Mouse (Mus musculus) CH12.LX (cell line): ENCODE measurements around the gene Mgat2. TPM values are rescaled to one million over a fixed set of nuclear protein-coding genes. Genes with fewer than 3 reads are reported as not detected.

ENCODE experiments used
- DNase-seq: peaks from one replicate; pipeline ENCODE4 v3.0.0-alpha.2; 2013; ENCODE audit errors: extremely low read depth
- H3K27ac ChIP-seq: 2 replicates; pipeline ENCODE4 v1.5.1; 2012; ENCODE audit warnings: low read depth, mild to moderate bottlenecking, control low read depth, moderate library complexity; ENCODE audit not compliant: insufficient read depth
- H3K27me3 ChIP-seq: replicated peaks from 2 replicates; pipeline ENCODE3; 2012; ENCODE audit warnings: inconsistent platforms
- H3K36me3 ChIP-seq, 2 experiments: replicated peaks in 1 of 2; 2 replicates each; pipeline versions ENCODE3 to v1.6.1; 2012; ENCODE audit warnings: inconsistent platforms in 1 of 2, low read length in 1 of 2, mild to moderate bottlenecking in 1 of 2, mixed read lengths in 1 of 2, moderate library complexity in 1 of 2; ENCODE audit not compliant: control insufficient read depth in 1 of 2, insufficient read depth in 1 of 2
- H3K4me1 ChIP-seq, 2 experiments: 2 replicates each; pipeline ENCODE4 v1.6.1; 2012; ENCODE audit warnings: inconsistent platforms in 1 of 2, moderate library complexity in 1 of 2; ENCODE audit not compliant: insufficient read depth in 2 of 2, control insufficient read depth in 1 of 2
- H3K4me2 ChIP-seq: 2 replicates; pipeline ENCODE4 v1.6.1; 2012; ENCODE audit warnings: low read depth, mild to moderate bottlenecking, control low read depth; ENCODE audit not compliant: poor library complexity, insufficient read depth, severe bottlenecking
- H3K4me3 ChIP-seq, 3 experiments: fragments of 150-350 bp in 1 of 3; sonication (generic) in 1 of 3; replicated peaks in 1 of 3; 2 replicates each; pipeline versions ENCODE3 to v1.5.1; 2011 to 2012; ENCODE audit warnings: low read depth in 2 of 3, low read length in 2 of 3, mild to moderate bottlenecking in 2 of 3, moderate library complexity in 2 of 3, control low read depth in 1 of 3, improper control_type of control experiment in 1 of 3, inconsistent platforms in 1 of 3, mixed read lengths in 1 of 3; ENCODE audit not compliant: poor library complexity in 1 of 3
- H3K79me2 ChIP-seq: replicated peaks from 2 replicates; pipeline ENCODE4 v1.6.1; 2012; ENCODE audit warnings: mild to moderate bottlenecking, moderate library complexity; ENCODE audit not compliant: control insufficient read depth, poor library complexity, insufficient read depth, severe bottlenecking; ENCODE audit errors: extremely low read depth
- H3K9ac ChIP-seq: 2 replicates; pipeline ENCODE4 v1.6.1; 2012; ENCODE audit warnings: low read depth, mild to moderate bottlenecking, control low read depth, moderate library complexity; ENCODE audit not compliant: insufficient read depth
- H3K9me3 ChIP-seq: replicated peaks from 2 replicates; pipeline ENCODE3; 2012; ENCODE audit warnings: low read length, inconsistent platforms, mixed read lengths
- BHLHE40 ChIP-seq: IDR thresholded peaks from 2 replicates; pipeline ENCODE4 v1.6.1; 2011; ENCODE audit warnings: mild to moderate bottlenecking, low read depth, low read length, improper control_type of control experiment
- CHD1 ChIP-seq: IDR thresholded peaks from 2 replicates; pipeline ENCODE4 v1.6.1; 2012; ENCODE audit warnings: low read depth, low read length, improper control_type of control experiment, inconsistent platforms
- CTCF ChIP-seq, 2 experiments: IDR thresholded peaks in 1 of 2; conservative IDR thresholded peaks in 1 of 2; 2 replicates each; pipeline ENCODE4 v1.5.1; 2011 to 2012; ENCODE audit warnings: low read depth in 2 of 2, low read length in 2 of 2, improper control_type of control experiment in 1 of 2, inconsistent platforms in 1 of 2, mild to moderate bottlenecking in 1 of 2, moderate library complexity in 1 of 2
- E2F4 ChIP-seq: IDR thresholded peaks from 2 replicates; pipeline ENCODE4 v1.6.1; 2011; ENCODE audit warnings: low read depth, low read length, improper control_type of control experiment; ENCODE audit not compliant: insufficient replicate concordance
- ELF1 ChIP-seq: IDR thresholded peaks from 2 replicates; pipeline ENCODE4 v1.6.1; 2014; ENCODE audit warnings: low read depth, mild to moderate bottlenecking, inconsistent platforms, low read length, improper control_type of control experiment
- EP300 ChIP-seq: IDR thresholded peaks from 2 replicates; pipeline ENCODE4 v1.6.1; 2011; ENCODE audit warnings: low read length, improper control_type of control experiment
- GABPA ChIP-seq: IDR thresholded peaks from 2 replicates; pipeline ENCODE4 v1.6.1; 2012; ENCODE audit warnings: low read depth, low read length, improper control_type of control experiment, inconsistent platforms; ENCODE audit not compliant: insufficient replicate concordance
- HCFC1 ChIP-seq: IDR thresholded peaks from 2 replicates; pipeline ENCODE4 v1.6.1; 2012; ENCODE audit warnings: low read depth, mild to moderate bottlenecking, inconsistent platforms, low read length, improper control_type of control experiment
- IRF4 ChIP-seq: IDR thresholded peaks from 2 replicates; pipeline ENCODE4 v1.6.1; 2014; ENCODE audit warnings: low read depth, mild to moderate bottlenecking, inconsistent platforms, low read length, improper control_type of control experiment
- JUN ChIP-seq: IDR thresholded peaks from 2 replicates; pipeline ENCODE4 v1.6.1; 2011; ENCODE audit warnings: low read depth, mild to moderate bottlenecking, low read length, improper control_type of control experiment, moderate library complexity; ENCODE audit not compliant: insufficient read depth
- MAFK ChIP-seq: IDR thresholded peaks from 2 replicates; pipeline ENCODE4 v1.6.1; 2011; ENCODE audit warnings: low read length, improper control_type of control experiment; ENCODE audit not compliant: insufficient replicate concordance
- MAZ ChIP-seq: IDR thresholded peaks from 2 replicates; pipeline ENCODE4 v1.6.1; 2012; ENCODE audit warnings: low read depth, mild to moderate bottlenecking, inconsistent platforms, low read length, improper control_type of control experiment, moderate library complexity
- MEF2A ChIP-seq: IDR thresholded peaks from 2 replicates; pipeline ENCODE4 v1.6.1; 2014; ENCODE audit warnings: low read depth, mild to moderate bottlenecking, inconsistent platforms, low read length, improper control_type of control experiment, borderline replicate concordance
- MXI1 ChIP-seq: IDR thresholded peaks from 2 replicates; pipeline ENCODE4 v1.6.1; 2011; ENCODE audit warnings: mild to moderate bottlenecking, low read depth, low read length, improper control_type of control experiment
- MYC ChIP-seq: IDR thresholded peaks from 2 replicates; pipeline ENCODE4 v1.6.1; 2011; ENCODE audit warnings: low read depth, mild to moderate bottlenecking, improper control_type of control experiment, low read length
- NELFE ChIP-seq: IDR thresholded peaks from 2 replicates; pipeline ENCODE4 v1.6.1; 2011; ENCODE audit warnings: low read depth, low read length, improper control_type of control experiment
- PAX5 ChIP-seq: IDR thresholded peaks from 2 replicates; pipeline ENCODE4 v1.6.1; 2012; ENCODE audit warnings: low read length, inconsistent platforms, mixed read lengths
- POLR2A ChIP-seq: IDR thresholded peaks from 2 replicates; pipeline ENCODE4 v1.6.1; 2011; ENCODE audit warnings: low read depth, mild to moderate bottlenecking, improper control_type of control experiment, low read length
- POLR2AphosphoS2 ChIP-seq: IDR thresholded peaks from 2 replicates; pipeline ENCODE4 v1.6.1; 2011; ENCODE audit warnings: low read depth, low read length, improper control_type of control experiment
- RAD21 ChIP-seq: IDR thresholded peaks from 2 replicates; pipeline ENCODE4 v1.6.1; 2011; ENCODE audit warnings: low read depth, mild to moderate bottlenecking, low read length, improper control_type of control experiment, moderate library complexity
- RCOR1 ChIP-seq: conservative IDR thresholded peaks from 2 replicates; pipeline ENCODE4 v1.6.1; 2012; ENCODE audit warnings: low read depth, mild to moderate bottlenecking, inconsistent platforms, low read length, improper control_type of control experiment
- SMC3 ChIP-seq: IDR thresholded peaks from 2 replicates; pipeline ENCODE4 v1.6.1; 2011; ENCODE audit warnings: low read depth, low read length, improper control_type of control experiment
- TBP ChIP-seq: conservative IDR thresholded peaks from 2 replicates; pipeline ENCODE4 v1.6.1; 2011; ENCODE audit warnings: low read depth, low read length, improper control_type of control experiment
- TCF12 ChIP-seq: IDR thresholded peaks from 2 replicates; pipeline ENCODE4 v1.6.1; 2014; ENCODE audit warnings: low read depth, mild to moderate bottlenecking, inconsistent platforms, low read length, improper control_type of control experiment
- UBTF ChIP-seq: IDR thresholded peaks from 2 replicates; pipeline ENCODE4 v1.6.1; 2012; ENCODE audit warnings: low read depth, mild to moderate bottlenecking, inconsistent platforms, low read length, improper control_type of control experiment, moderate library complexity
- USF1 ChIP-seq: IDR thresholded peaks from 2 replicates; pipeline ENCODE4 v1.6.1; 2014; ENCODE audit warnings: low read depth, mild to moderate bottlenecking, inconsistent platforms, low read length, improper control_type of control experiment
- USF2 ChIP-seq: conservative IDR thresholded peaks from 2 replicates; pipeline ENCODE4 v1.6.1; 2011; ENCODE audit warnings: low read depth, low read length, improper control_type of control experiment
- ZKSCAN1 ChIP-seq: IDR thresholded peaks from 2 replicates; pipeline ENCODE4 v1.6.1; 2012; ENCODE audit warnings: low read depth, inconsistent platforms, low read length, improper control_type of control experiment, borderline replicate concordance
- ZMIZ1 ChIP-seq: IDR thresholded peaks from 2 replicates; pipeline ENCODE4 v1.6.1; 2012; ENCODE audit warnings: low read depth, mild to moderate bottlenecking, inconsistent platforms, low read length, improper control_type of control experiment
- ZNF384 ChIP-seq: IDR thresholded peaks from 2 replicates; pipeline ENCODE4 v1.6.1; 2012; ENCODE audit warnings: low read depth, low read length, improper control_type of control experiment, inconsistent platforms
- dilution Hi-C: fragments of 300-500 bp; cut with MboI; formaldehyde crosslinking; loops from 2 replicates; pipeline ENCODE4 v1.14.3; 2020; ENCODE audit warnings: low sequenced_read_pairs; ENCODE audit not compliant: extremely low pct_unique_long_range_greater_than_20kb, extremely low pct_ligation_motif_present
- in situ Hi-C: fragments of 300-500 bp; cut with MboI; formaldehyde crosslinking; loops from 3 replicates; pipeline ENCODE4 v1.14.3; 2019; ENCODE audit warnings: low sequenced_read_pairs, low pct_ligation_motif_present, low pct_unique_long_range_greater_than_20kb, mixed read lengths
- polyA plus RNA-seq: library from polyadenylated mRNA; unstranded; fragments of >175 nt; gene quantifications from 2 replicates; pipeline ENCODE4 v1.2.1, GENCODE M21; 2012; ENCODE audit warnings: low read depth; ENCODE audit not compliant: insufficient read length
- total RNA-seq, 2 experiments: library from RNA; depleted of rRNA; stranded (reverse); fragments of 300-350 nt in 1 of 2; fragments of >200 nt in 1 of 2; gene quantifications; 2 replicates each; pipeline ENCODE4 v1.2.3; 2012 to 2014

The Mgat2 gene
- total and polyA plus RNA-seq, 3 experiments, result 54.2 to 106 (median 58.1) TPM

- DNase-seq, result no peak
- Histone ChIP-seq H3K27me3 (no peaks in the 10 kb centered on the region), H3K27ac (no peak overlapping the region), H3K4me3 (no peak overlapping the region), H3K79me2 (no peaks in the 10 kb centered on the region), H3K4me1 (peaks cover under 1 to 47% of the 10 kb centered on the region in 2 experiments; a peak in 2 of 4 replicates), H3K36me3 (peaks cover 32 to 70% of the 10 kb centered on the region in 2 experiments)
- dilution Hi-C loops, result no loop called here
- peak in 1 of 2 experiments; percentile 49; a peak in 2 of 4 replicates for TF ChIP-seq CTCF (conservative IDR thresholded peaks at IDR 0.05 in 1 of 2, IDR thresholded peaks at IDR 0.05 in 1 of 2; ENCODE audit: low read depth in 2 of 2, low read length in 2 of 2)
- no peak for TF ChIP-seq POLR2AphosphoS2
- no peak for TF ChIP-seq TBP
- TF ChIP-seq PAX5, result no peak
- no peak for TF ChIP-seq NELFE
- peak; percentile 43 for TF ChIP-seq SMC3
- TF ChIP-seq MEF2A, result no peak
- TF ChIP-seq USF2, result no peak
- peak; percentile 24 for TF ChIP-seq RAD21
- TF ChIP-seq GABPA, result no peak
- TF ChIP-seq JUN, result no peak
- TF ChIP-seq, all 38 proteins: peak for 3
- no peak overlapping the region for H3K4me2 ChIP-seq
- in situ Hi-C loops, result loop anchor here (25.0 kb wide), 2 partner anchors 376 to 476 kb away; partner anchors contain the start of genes Sos2 and Vcpkmt
- H3K9me3 ChIP-seq, result no peaks in the 10 kb centered on the region
- H3K9ac ChIP-seq, result no peak overlapping the region
These were observed 27.1 kb downstream of the Mgat2 start for GRCm38 (mm10) chr12:69211057-69211456.

- in situ Hi-C loops, result loop anchor here (25.0 kb wide), 2 partner anchors 374 to 474 kb away; partner anchors contain the start of genes Sos2 and Vcpkmt
- no peaks in the 10 kb centered on the region for H3K79me2 ChIP-seq
- peaks cover 37 to 65% of the 10 kb centered on the region in 2 experiments for H3K36me3 ChIP-seq
- DNase-seq, result peak; percentile 94
- no peak overlapping the region for H3K4me2 ChIP-seq
- H3K27me3 ChIP-seq, result no peaks in the 10 kb centered on the region
- H3K9me3 ChIP-seq, result no peaks in the 10 kb centered on the region
- H3K9ac ChIP-seq, result no peak overlapping the region
- H3K4me3 ChIP-seq, result no peak overlapping the region
- H3K4me1 ChIP-seq, result peaks cover 4 to 65% of the 10 kb centered on the region in 2 experiments; a peak in 2 of 4 replicates
- H3K27ac ChIP-seq, result peak overlapping the region; percentile 52
- dilution Hi-C loops, result no loop called here
- TF ChIP-seq E2F4 (0 out of 2 replicates have a peak, but pooled peaks have one; percentile 34), TCF12 (peak; percentile 99), RAD21 (no peak), USF1 (no peak), POLR2AphosphoS2 (no peak), HCFC1 (peak; percentile 42), MAZ (peak; percentile 86; the same call in 1 of the 2 replicates), MYC (peak; percentile 40; the same call in 1 of the 2 replicates), MXI1 (peak; percentile 22; the same call in 1 of the 2 replicates), UBTF (0 out of 2 replicates have a peak, but pooled peaks have one; percentile 39), IRF4 (peak; percentile 89), CHD1 (no peak; the same call in 1 of the 2 replicates), USF2 (no peak), EP300 (peak; percentile 95), MAFK (peak; percentile 88), ELF1 (peak; percentile 60), ZKSCAN1 (no peak), POLR2A (no peak), RCOR1 (peak; percentile 95), TBP (0 out of 2 replicates have a peak, but pooled peaks have one; percentile 35), ZNF384 (peak; percentile 82), MEF2A (peak; percentile 92), BHLHE40 (peak; percentile 84), ZMIZ1 (peak; percentile 83; the same call in 1 of the 2 replicates), JUN (no peak; the same call in 1 of the 2 replicates)
These were observed 29.3 kb downstream of the Mgat2 start for GRCm38 (mm10) chr12:69213186-69213777.
